Comparison of ENCODE assay signal across 8 mouse cellular contexts in the genomic region with DNA sequence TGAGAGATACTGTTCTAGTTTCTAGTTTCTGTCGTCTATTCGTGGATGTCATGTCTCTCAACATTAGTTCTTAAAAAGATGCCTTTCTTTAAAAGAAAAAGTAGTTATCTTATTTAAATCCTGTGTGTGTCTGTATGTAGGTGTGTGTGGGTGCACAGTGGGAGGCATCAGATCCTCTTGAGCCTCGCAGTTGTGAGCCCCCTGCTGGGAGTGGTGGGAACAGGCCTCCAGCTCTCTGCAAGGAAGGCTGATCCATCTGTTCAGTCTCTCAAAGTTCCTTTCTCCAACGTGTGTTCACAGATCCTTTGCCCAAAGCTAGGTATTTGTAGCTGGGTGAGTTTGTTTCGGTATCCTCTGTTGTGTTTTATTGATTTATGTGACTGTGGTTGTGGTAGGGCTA.
DNase-seq lines count a peak whose midpoint lies in the region; TF ChIP-seq lines count a peak whose summit lies in the region.

No protein-coding gene starts in this region.

- WGBS in olfactory bulb, adult 2 months: 51% methylated on average over 5 of the region's 5 CpGs

- peak; percentile 27 to 50 for DNase-seq in cerebellum, postnatal 10 days
- DNase-seq in cerebellum, adult 8-10 months: no peak
- peak; percentile 26 for DNase-seq in ovary, postnatal 36 days (ENCODE audit: low spot score)
- DNase-seq in ovary, postnatal 10 days (ENCODE audit: low spot score): no peak
- peak; percentile 61 for DNase-seq in embryo, embryonic 10.5 days (ENCODE audit: low spot score)
- DNase-seq in kidney, postnatal 25 days: peak; percentile 47 to 64
- DNase-seq in left cerebral cortex, adult 18-20 months (ENCODE audit: low spot score in 2 of 2): no peak

- peak; percentile 31; the same call in 1 of the 2 replicates for TF ChIP-seq CTCF in olfactory bulb, adult 2 months (IDR thresholded peaks at IDR 0.05; ENCODE audit: insufficient read depth, low read depth, low read length)

- H3K4me3 ChIP-seq in olfactory bulb, adult 2 months (ENCODE audit: insufficient read depth, low read depth, low read length): no peak overlapping the region

- H3K27ac ChIP-seq in olfactory bulb, adult 2 months (ENCODE audit: insufficient read depth, low read depth, low read length): no peak overlapping the region

- H3K4me1 ChIP-seq in olfactory bulb, adult 2 months (ENCODE audit: control insufficient read depth, insufficient read depth, low read length): no peaks in the 10 kb centered on the region

- no peak for TF ChIP-seq POLR2A in olfactory bulb, adult 2 months (IDR thresholded peaks at IDR 0.05; ENCODE audit: insufficient read depth, low read depth, low read length)

Comparison
In these comparisons a context has a peak if more than half of its experiments do, and no peak if none do; other contexts are left out.
1. DNase-seq: peak in cerebellum, postnatal 10 days (2 of 2), ovary, postnatal 36 days (single experiment), embryo, embryonic 10.5 days (single experiment) and kidney, postnatal 25 days (2 of 2); none in cerebellum, adult 8-10 months (single experiment), ovary, postnatal 10 days (single experiment) and left cerebral cortex, adult 18-20 months (0 of 2).